Mouse (Mus musculus) induced T-regulatory cell, adult 2 months (primary cell): ENCODE results near the gene Gm31571.
"Not testable (repeated sequence)": the region's sequence is repeated elsewhere in the genome, so short reads cannot be mapped to it uniquely, and the experiment has no call there.

Experiments
- DNase-seq: peaks from one replicate; pipeline ENCODE4 v3.0.0-alpha.2; 2012; ENCODE audit warnings: low read depth

Gm31571 gene

DNA sequence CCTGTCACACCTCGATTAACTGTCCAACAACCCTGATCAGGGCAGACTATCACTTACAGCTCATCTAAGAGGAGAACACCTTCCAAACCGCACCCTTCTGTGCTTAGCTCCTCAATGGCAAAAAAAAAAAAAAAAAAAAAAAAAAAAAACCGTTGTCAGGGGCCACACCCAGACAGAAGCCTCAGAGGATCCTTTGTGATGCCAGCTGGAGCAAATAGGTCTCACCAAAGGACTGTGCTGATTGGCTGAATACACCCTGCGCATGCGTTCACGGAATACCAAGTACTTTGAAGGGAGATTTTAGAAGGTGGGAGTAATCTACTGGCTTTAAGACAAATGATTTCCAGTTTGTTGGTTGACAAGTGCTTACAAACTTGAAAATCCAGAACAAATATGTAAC is at the start of gene Gm31571:
Gm31571 (minus strand) TSS at position 101 of the 400 bp plus-strand sequence.
- DNase-seq: not testable (repeated sequence)
